Mouse (Mus musculus) thymus, postnatal 4 days (tissue): ENCODE measurements around the gene Slc2a5.

Experiments
- DNase-seq: peaks from one replicate; pipeline ENCODE4 v3.0.0; 2021

Slc2a5 gene

DNA sequence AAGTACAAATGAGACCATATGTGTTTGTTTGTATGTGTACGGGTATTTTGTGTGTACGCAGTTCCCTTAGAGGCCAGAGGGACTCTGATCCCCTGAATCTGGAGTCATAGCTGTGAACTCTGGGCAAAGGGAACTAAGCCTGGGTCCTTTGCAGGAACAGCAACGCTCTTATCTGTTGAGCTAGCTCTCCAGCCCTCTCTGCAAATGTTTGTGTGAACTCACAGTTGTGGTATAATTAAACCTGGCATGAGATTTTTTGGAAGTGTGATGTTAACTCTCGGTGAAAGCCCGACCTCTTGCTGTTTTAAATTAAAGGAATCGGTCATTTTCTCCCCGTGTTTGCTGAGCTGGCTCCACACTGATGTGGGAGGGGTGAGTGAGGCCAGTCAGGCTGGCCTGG lies 13.4 kb upstream of the Slc2a5 start:
- no peak for DNase-seq

DNA sequence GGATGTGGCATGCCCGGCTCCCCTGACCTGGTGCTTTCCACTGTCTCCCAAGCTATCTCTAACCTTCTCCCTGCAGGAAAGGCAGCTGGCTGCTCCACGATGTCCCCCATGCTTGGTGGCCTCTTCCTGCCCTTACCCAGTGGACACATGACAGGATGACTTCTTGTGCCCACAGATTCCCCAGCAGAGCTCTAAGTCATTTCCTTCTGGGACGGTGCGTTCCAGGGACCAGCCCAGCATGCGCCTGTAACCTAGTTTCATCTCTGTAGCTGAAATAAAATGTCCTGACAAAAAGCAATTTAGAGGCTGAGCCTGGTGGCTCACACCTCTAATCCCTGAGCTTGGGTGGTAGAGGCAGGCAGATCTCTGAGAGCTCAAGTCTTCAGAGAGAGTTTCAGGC lies 12.4 kb upstream of the Slc2a5 start:
- no peak for DNase-seq

DNA sequence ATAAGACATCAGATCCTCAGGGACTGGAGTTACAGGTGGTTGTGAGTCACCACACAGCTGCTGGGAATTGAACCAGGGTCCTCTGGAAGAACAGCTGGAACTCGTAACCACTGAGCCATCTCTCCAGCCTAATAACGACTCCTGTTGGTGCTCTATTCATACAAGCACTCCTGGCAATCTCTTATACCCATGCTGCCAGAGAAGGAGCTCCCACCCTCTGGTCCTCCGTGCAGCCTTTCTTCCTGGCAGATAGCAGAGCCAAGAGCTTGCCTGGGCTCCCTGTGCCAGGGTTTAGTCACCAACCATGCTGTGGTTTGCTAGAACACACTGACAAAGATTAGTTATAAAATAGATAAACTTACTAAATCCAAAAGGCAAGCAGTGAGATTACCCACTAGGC lies 9.4 kb upstream of the Slc2a5 start:
- DNase-seq: no peak

DNA sequence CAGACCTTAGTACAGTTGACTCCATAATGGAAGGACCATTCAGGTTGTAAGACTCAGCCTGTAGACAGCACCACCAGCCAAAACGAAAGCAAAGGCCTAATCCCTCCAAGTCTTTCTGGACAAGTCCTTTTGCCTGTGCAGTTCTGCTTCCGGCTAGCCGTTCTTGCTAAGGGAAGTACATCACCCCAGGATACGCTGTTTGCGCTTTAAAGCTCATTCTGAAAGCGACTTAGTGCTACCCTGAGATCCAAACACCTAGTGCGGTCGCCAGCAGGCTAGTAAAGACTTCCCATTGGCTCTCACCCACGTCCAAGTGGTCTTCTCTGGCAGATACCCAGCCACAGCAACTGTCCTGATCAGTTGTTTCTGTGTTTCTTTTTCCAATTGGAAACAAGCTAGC lies 8.7 kb upstream of the Slc2a5 start:
- no peak for DNase-seq

DNA sequence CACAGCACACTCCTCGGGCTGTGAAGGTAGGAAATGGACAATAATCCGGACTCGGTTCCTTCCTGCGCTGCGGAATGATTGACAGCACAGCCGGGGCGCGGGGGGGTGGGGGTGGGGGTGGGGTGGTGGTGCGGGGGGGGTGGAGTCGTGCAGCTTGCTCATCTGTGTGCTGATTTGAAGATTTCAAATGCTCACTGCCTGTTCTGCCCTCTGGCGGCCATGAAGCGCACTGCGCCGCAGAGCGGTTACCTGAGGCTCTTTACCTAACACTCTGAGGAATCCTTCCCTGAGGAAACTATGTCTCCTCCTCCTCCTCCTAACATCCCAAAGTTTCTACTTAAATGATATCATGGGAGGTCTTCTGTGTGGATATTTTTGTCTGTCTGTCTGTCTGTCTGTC lies 6.2 kb upstream of the Slc2a5 start:
- peak; percentile 90 for DNase-seq

DNA sequence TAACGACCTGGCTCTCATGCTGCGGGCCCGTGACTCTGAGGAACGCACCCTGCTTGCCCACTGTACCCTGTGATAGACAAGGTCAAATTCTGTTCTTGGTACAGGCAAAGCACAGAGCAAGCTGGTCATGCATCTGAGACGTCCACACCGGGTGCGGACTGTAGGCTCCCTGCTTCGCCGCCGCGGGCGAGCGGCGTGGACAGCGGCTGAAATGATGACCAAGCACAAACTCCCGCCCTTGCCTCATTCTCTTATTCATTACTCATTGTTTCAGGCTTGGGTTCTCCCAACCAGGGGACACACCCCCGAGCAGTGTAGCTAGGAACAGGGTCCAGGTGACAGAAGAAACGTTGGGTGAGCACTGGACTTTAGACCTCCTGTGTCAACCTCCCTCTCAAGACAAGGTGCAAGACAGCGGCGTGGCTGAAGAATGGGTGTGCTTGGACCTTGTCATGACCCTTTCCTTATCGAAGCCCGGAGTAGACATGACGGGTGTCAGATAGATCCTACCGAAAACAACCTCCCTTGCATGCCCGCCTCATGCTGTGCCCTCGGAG lies 4.5 kb upstream of the Slc2a5 start:
- no peak for DNase-seq

DNA sequence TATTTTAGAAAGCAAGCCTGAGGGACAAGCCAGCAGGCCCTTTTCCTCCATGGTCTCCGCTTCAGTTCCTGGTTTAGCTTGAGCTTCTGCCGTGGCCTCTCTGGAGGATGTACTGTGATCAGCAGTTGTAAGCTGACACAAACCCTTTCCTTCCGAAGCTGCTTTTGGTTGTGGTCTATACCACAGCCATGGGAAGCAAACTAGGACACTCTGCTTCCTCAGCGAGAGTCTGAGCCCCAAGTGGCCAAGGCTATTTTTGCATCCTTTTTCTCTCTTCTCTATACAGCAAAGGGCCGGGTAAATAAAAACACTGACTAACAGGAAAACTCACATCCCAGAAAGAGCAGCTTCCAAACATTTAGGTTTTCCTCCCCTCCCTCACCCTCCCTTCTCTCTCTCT lies 1.8 kb upstream of the Slc2a5 start:
- peak; percentile 56 for DNase-seq

DNA sequence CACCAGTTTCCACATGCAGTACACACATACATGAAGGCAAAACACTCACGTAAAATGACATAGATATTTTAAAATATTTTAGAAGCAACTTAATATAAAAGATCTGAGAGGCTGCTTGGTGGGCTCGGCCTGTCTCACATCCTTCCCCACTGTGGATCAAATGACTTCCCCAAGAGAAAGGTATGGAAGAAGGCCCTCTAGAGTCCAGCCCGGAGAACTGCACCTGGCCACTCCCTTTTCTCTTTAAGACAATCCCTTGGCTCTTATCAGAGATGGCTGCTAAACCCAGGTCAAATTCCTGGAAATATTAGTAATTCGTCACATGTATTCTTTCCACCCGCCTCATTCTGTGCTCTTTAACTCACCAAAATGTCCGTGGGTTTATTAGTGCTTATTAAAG lies 920 bp upstream of the Slc2a5 start:
- DNase-seq: no peak

DNA sequence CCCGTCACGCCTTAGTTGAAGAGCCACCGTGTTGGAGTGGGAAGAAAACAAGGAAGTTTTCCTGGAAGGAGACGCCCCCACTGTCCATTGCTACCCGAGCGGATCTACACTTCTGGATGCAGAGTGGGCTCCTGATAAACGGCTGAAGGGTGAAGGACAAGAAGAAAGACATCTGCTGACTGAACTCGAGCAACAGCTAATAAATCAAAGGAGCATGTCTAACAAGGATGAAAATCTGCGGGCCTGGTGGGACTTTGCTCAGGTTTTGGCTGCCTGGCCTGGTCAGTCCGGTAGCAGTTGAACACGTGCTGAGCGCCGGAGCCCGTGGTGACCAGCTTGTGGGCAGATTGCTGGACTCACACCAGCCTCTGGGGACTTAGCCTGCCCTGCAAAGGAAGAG lies 557 bp downstream of the Slc2a5 start:
- no peak for DNase-seq

DNA sequence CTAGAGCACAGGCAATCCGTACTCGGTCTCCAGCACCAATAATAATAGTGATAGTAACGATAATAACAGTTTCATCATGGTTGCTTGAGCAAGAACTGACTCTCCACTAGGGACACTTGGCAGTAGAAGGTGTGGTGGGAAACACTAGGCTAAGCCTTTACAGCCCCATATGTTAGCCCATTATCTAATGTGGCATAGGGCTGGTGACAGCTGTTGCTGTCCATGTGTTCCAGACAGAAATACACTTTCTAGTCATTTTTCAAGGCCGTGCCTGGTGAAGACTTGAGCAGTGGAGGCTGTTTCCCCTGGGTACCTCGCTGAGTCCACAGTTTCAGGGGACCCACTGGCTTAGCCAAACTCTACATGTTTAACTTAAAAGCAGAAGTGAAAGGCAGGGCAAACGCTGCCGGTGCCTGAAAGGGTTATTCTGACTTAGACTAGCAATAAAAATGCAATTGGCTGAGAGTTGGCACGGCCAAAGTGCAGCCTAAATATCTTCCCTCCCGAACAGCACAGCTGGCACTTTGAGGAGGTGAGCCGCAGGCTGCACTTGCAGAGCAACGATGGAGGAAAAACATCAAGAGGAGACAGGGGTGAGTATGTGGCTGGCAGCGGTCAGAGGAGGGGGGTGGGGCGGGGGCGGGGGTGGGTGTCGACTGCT lies 1.2 kb downstream of the Slc2a5 start:
- peak; percentile 46 for DNase-seq

DNA sequence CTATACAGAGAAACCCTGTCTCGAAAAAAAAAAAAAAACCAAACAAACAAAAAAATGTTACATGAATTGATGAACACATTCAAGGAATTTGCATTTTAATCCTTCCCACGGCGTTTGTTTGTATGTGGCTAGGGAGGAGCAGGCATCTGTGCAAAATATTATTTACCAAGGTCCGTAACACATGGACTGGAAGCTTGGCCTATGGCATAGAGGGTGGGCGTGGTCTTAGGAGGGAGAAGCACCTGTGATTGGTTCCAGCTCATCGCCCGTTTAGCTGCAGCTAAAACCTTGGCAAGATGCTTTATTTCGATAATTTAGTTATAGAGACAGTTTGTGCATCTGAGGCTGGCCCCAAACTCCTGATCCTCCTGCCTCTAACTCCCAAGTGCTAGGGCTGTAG lies 2.3 kb downstream of the Slc2a5 start:
- no peak for DNase-seq

DNA sequence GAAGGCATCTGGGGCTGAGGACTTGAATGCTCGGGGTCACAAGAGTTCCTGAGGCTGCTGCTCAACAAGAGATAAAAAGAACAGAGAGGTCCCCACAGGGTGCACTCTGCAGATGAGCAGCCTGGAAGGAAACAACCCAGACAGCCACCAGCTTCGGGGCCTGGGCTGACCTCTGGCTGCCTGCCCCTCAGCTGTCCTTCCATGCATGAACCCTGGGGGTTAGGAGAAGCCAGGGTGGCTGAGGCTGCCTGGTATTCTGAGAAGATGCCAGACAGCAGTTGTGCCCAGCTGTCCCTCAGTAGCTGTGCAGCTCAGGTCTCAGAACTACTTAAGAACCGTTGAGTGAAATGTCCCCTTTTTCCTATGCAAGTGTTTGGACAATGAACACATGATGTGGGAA lies 3.4 kb downstream of the Slc2a5 start:
- no peak for DNase-seq

DNA sequence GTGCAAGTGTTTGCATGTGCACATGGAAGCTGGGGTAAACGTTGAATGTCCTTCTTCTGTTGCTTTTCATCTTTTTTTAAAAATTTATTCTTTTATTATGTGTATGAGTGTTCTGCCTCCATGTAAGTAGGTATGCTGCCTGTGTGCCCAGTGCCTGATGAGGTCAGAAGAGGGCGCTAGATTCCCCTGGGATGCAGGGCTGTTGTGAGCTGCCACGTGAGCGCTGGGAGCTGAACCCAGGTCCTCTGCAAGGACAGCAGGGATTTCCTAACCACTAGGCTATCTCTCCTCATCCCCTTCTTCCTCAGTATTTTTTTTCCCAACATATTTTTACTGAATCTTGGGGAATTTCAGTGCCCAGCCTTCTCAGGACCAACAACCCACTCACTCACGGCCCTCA lies 7.3 kb downstream of the Slc2a5 start:
- DNase-seq: no peak

DNA sequence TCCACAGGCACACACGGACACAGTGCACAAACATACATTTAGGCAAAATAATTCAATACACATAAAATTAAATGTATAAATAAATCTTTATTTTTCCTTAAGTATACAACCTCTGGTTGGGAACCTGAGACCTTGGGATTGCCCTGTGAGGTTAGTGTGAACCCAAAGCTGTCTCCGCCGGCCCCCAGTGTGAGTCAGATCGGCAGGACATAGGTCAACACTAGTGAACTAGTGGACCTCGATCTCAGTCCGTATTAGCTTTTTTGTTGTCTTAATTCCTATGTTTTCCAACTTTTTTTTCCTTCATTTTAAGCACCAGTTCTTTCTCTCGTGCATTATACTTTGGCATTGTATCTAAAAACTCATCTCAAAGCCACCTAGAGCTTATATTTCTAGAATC lies 8.8 kb downstream of the Slc2a5 start:
- DNase-seq: no peak

DNA sequence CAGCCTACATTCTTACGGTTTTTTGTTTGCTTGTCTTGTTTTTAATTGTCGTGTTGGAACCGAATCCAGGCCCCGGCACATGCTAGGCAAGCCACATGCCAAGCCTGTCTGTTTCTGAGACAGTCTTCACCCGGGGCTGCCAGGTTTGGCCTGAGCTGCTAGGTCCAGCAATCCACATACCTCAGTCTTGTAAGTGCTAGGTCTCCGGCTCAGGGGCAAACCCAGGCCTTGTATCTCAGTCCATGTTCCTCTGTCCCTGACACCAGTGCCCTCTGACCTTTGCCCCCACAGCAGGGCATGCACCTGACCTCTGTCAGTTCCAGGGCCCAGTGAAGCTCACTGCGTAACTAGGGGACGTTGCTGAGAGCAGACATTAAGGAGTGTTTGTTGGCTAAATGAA lies 9.5 kb downstream of the Slc2a5 start:
- DNase-seq: no peak

DNA sequence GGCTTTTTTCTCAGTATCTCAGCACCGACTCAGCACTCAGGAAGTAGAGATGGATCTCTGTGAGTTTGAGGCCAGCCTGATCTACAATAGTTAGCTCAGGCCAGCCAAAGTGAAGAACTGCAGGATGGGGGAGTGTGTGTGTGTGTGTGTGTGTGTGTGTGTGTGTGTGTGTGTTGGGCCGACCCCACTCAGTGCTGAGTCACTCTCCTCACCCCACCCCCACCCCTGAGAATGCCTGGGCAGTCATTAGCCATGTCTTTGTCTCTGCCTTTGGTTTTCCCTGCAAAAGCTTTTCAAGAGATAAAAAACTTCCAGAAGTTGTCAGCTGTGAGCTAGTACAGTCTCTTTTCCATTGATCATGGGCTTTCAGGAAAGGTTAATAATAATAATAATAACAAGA lies 11.6 kb downstream of the Slc2a5 start:
- no peak for DNase-seq

DNA sequence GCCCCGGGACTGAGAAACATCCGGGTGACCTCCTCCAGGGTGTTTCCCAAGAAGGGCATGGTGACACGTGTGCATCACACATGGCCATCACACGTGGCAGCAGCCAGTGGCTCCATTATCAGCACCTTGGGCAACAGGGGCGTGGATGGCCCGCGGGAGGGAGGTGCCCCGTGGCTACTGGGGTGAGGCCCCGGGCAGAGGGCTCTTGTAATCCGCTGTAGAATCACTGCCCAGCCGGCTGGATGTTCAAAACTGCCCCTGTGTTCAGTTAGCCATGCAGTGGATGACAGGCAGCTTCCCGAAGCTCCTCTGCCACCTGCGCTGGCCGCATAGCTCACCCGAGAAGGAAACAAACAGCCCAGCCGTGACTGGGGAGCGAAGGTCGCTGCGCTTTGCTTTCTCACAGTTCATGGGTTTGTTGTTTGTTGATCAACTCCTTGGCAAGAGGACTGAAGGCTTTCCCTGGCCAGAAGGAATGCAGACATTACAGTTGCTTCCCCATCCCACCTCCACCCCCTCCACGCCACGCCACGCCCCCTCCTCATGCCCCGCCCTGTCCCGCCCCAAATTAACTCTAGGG lies 13.7 kb downstream of the Slc2a5 start:
- DNase-seq: peak; percentile 45

DNA sequence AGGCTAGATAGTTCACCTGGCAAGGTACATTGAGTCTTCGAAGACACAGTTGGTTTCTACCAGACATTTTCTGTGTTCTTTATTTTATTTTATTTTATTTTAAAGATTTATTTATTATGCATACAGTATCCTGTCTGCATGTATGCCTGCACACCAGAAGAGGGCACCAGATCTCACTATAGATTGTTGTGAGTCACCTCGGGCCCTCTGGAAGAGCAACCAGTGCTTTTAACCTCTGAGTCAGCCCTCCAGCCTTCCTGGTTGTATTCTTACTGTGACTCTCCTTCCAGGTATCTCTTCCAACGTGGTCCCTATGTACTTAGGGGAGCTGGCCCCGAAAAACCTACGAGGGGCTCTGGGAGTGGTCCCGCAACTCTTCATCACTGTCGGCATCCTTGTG lies 16.2 kb downstream of the Slc2a5 start:
- no peak for DNase-seq

DNA sequence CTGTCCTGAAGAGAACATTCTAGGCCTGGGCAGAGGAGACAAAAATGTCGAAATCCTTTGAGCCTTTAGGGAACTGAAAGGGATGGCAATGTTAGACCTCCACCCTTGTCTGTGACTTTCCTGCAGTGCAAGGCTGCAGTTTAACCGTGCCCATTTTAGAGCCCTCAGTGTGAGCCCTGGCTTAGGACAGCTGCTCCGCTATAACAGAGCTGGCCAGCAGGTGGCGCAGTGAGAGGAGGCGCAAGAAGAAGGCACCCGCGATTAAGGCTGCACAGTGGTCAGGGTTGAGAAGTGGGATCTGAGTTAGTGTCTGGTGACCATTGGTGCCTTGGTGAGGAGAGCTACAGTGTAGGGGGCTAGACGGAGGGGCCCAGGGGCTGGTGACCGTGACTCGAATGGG lies 17.6 kb downstream of the Slc2a5 start:
- DNase-seq: peak; percentile 92

DNA sequence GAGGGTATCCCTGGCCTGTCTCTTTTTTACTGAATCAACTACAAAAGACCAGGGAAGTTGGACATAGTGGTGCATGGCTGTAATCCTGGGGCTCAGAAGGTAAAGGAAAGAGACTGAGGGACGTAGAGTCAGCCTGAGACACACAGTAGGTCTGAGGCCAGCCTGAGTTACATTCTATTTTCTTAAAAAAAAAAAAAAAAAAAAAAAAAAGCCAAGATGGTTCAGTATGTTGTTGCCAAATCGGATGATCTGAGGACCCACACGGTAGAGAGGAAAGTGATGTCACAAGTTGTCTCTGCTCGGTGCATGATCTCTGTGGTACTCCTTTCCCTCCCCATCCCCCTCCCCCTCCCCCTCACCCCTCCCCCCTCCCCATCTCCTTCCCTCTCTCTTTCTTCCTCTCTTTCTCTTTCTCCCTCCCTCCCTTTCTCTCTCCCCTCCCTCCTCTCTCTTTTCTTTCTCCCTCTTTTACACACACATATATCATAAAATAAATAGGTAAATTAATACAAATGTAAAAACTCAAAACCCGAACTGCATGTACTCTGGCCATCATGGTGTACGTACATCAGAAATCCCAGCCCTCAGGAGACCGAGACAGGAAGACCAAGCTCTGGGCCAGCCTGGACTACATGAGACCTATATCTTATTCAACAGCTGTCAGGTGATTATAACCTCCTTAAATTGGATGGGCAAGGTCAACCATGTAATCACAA lies 18.4 kb downstream of the Slc2a5 start:
- no peak for DNase-seq

DNA sequence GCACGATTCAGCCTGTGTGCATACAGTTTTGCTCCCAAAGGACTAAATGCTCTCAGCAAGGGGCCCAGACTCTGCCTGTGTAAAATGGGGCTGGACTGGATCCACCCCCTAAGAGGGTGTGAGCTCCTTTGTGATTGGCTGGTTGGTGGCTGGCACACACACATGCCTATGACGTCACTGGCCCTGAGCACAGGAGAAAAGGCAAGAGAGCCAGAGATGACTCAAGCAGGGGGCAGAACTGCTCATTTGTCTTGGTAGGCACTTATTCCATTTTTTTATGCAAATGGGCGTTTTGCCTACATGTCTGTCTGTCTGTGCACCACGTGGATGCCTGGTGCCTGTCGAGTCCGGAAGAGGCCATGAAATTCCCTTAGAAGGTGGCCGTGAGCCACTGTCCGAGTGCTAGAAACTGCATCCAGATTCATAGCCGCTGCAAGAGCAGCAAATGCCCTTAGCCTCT lies 19.0 kb downstream of the Slc2a5 start:
- peak; percentile 66 for DNase-seq

DNA sequence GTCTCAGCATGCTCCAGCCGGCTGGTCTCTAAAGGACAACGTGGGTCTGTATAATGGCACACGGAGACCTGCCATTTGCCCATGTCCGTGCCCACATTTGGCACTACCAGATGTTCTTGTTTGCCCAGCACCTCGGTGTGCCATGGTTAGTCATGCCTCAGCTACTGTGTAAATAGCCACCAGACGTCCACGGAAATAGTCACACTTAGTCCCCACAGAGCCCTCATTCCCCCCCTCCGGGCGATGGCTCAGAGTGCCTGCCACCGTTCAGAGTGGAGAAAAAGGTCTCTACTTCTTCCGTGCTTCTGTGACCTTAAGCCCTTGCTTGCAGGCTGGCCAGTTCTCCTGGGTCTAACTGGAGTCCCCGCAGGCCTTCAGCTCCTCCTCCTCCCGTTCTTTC lies 20.0 kb downstream of the Slc2a5 start:
- DNase-seq: no peak

DNA sequence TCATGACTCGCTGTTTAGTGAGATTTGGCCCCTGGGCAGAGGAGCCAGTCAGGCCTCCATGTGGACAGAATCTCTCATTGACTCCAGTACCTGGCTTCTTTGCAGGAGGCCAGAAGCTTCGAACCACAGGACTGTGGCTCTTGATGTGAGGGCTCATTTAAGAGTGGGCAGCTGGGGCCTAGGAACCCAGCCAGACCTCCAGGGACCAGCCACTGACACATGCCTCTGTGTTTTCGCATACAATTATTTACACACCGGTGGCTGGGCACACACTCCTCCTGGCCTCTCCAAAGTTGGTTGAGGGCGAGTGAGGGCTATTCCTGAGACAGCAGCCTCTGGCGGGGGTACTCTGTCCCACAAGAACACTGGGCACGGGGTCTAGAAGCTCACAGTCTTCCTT lies 21.3 kb downstream of the Slc2a5 start:
- no peak for DNase-seq

DNA sequence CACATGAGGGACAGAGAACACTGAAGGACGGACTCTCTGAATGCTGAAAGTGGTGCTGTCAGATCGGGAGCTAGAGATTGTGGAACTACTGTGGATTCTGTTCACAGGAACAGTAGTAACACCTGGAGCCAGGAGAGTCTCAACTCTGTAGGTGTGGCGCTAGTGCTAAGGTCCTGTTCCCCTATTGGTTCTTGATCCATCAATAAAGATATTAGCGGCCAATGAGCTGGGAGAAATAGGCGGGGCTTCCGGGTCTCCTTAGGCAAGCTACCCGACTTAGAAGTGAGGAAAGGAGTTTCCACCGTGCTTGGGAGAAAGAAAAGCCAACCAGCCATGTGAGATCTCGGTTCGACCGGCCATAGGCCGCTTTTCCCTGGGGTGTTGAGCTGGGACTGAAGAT lies 25.2 kb downstream of the Slc2a5 start:
- DNase-seq: no peak
